Mouse (Mus musculus): ENCODE measurements around the gene Sez6l2.
A peak's percentile ranks its signal among the peaks of the same experiment; 100 is the strongest.
"Not testable (repeated sequence)": the region's sequence is repeated elsewhere in the genome, so short reads cannot be mapped to it uniquely, and the experiment has no call there.

Sez6l2 gene

DNA sequence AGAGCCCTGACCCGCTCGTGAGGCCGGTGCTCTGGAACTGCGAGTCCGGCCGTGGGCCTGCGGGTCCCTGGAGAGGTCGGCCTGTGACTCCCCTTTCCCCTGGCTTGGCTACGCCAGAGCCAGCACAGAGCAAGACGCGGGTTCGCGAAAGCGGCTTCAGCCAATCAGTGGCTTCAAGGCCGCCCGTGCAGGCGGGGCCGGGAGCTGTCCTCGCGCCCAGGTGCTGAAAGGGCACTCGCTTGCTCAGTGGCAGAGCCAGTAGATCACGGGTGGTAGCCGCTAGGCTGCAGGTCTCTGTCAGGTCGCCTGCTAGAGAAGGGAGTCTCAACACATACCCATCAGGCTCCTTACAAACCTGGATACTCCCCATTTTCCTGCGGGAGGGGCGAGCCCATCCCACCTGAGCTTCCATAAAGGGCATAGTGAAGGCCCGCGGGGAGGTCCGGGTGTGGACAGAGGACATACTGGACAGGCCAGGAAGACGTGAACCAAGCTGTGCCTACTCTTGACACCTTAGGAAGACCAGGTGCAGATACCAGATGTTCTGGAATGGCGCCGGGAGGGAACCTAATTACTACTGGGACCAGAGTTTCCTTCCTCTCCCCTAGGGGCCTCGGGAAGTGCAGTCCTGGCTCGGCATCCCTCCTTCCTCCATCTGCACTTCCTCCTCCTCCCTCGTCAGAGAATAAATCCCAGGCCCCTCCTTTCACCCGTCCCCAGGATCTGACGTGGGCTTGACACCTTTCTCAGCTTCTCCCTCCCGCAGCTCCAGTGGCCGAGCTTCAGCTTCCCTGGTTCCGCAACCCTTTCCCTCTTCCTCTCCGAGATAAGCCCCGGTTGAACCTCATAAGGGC is at the start of gene Sez6l2:
Gene Sez6l2 (plus strand): TSS at position 771 of the 854 bp plus-strand sequence.
- DNase-seq, result peak; percentile 88

- no peak for DNase-seq
These were observed 44.8 kb upstream of the Sez6l2 start for GRCm38 (mm10) chr7:126905590-126905989.

GRCm38 (mm10) chr7:126914844-126915243 is 35.5 kb upstream of the Sez6l2 start:
- DNase-seq, result no peak

- not testable (repeated sequence) for DNase-seq
These were observed 32.0 kb upstream of the Sez6l2 start for GRCm38 (mm10) chr7:126918356-126918755.

DNA sequence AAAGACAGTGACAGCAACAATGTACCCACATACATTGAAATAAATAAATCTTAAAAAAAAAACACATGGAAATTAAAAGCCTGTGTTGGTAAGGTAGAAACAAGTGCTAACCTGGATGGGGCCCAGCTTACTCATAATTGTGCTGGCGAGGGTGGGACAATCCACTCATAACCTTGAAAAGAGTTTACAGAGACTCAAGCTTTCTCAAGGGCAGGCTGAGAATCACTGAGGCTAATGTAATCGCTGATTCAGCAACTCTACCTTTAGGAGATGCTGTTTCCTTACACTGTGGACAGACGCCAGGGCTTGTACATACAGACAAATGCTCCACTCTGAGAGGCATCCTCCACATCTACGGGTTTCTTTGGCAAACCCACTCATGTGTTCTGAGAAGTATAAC is 30.4 kb upstream of the Sez6l2 start:
- no peak for DNase-seq

- DNase-seq, result no peak
These were observed 28.8 kb upstream of the Sez6l2 start for GRCm38 (mm10) chr7:126921563-126921962.

- DNase-seq, result no peak
These were observed 27.7 kb upstream of the Sez6l2 start, which contains the start of gene Tmem219 for GRCm38 (mm10) chr7:126922624-126923060. Gene Tmem219 (minus strand): TSS chr7:126922917.

GRCm38 (mm10) chr7:126923999-126924398 is 26.4 kb upstream of the Sez6l2 start:
- no peak for DNase-seq

DNA sequence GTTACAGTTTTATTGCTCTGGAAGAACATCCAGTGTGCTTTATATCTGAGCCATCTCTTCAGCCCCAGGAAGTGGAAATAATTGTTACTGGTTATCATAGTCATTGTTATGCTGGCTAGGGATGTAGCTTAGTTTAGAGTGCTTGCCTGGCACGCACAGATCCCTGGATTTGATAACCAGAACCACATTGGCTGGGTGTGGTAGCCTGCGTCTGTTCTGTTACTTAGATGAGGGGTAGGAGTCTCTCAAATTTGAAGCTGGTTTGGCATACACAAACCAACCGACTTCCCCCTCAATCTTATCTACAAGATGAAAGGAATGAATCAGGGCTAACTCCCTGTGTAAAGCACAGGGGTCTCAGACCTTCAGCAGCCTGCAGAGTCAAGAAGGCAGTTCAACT is 24.1 kb upstream of the Sez6l2 start:
- no peak for DNase-seq

- DNase-seq, result peak; percentile 91
These were observed 21.9 kb upstream of the Sez6l2 start, which contains the start of gene Kctd13 for GRCm38 (mm10) chr7:126928384-126929037. Gene Kctd13 (plus strand): TSS chr7:126928879.

DNA sequence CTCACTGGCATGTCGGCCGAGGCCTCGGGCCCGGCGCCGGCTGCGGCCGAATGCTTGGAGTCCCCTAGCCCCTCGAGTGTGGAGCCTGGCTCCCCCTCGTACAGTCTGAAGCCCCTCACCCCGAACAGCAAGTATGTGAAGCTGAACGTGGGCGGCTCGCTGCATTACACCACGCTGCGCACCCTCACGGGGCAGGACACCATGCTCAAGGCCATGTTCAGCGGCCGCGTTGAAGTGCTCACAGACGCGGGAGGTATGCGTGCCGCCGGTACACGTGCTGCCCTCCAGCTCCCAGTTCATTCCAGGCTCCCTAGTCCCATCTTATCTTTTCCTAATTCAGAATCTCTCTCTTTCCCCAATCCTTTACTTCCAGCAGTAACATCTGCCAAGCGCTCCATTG is 21.3 kb upstream of the Sez6l2 start:
- no peak for DNase-seq

GRCm38 (mm10) chr7:126932652-126933051 is 17.7 kb upstream of the Sez6l2 start:
- DNase-seq, result no peak

DNA sequence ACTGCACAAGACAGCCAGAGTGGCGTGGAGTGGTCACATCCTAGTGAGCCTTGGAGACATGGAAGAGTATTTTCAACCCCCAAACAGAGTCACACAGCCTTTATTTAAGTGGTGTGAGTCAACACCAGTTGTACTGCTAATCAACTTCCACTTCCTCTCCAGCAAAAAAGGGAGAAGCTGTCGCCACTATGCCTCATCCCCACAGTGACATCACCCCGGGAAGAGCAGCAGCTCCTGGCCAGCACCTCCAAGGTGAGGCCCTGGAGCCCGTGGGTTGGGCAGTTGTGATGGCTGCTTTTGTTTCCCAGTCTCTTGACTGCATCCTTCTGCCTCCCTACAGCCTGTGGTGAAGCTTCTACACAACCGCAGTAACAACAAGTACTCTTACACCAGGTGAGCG is 9.2 kb upstream of the Sez6l2 start:
- DNase-seq, result no peak

GRCm38 (mm10) chr7:126941801-126942200 is 8.6 kb upstream of the Sez6l2 start:
- no peak for DNase-seq

GRCm38 (mm10) chr7:126946530-126946929 is 3.8 kb upstream of the Sez6l2 start:
- peak; percentile 44 for DNase-seq

GRCm38 (mm10) chr7:126948626-126949025 is 1.7 kb upstream of the Sez6l2 start:
- peak; percentile 45 for DNase-seq

DNA sequence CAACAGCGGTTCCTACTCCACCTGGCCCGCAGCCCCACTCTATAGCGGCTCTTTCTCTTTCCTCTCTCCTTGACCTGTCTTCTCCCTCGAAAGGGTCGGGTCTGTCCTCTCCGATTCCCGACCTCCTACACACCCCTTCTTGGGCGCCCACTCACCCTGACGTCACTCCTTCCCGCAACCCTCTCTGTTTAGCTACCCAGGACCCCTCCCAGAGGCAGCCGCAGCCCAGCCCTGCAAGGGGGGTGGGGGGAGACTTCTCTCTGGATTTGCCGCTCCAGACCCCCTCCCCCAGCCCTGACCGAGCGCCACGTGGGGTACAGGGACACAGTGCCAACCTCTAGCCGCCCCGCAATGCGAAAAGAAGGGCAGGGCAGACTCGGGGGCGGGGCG is 965 bp upstream of the Sez6l2 start, which contains the start of gene Asphd1:
Gene Asphd1 (minus strand): TSS at position 180 of the 390 bp plus-strand sequence.
- DNase-seq, result no peak

DNA sequence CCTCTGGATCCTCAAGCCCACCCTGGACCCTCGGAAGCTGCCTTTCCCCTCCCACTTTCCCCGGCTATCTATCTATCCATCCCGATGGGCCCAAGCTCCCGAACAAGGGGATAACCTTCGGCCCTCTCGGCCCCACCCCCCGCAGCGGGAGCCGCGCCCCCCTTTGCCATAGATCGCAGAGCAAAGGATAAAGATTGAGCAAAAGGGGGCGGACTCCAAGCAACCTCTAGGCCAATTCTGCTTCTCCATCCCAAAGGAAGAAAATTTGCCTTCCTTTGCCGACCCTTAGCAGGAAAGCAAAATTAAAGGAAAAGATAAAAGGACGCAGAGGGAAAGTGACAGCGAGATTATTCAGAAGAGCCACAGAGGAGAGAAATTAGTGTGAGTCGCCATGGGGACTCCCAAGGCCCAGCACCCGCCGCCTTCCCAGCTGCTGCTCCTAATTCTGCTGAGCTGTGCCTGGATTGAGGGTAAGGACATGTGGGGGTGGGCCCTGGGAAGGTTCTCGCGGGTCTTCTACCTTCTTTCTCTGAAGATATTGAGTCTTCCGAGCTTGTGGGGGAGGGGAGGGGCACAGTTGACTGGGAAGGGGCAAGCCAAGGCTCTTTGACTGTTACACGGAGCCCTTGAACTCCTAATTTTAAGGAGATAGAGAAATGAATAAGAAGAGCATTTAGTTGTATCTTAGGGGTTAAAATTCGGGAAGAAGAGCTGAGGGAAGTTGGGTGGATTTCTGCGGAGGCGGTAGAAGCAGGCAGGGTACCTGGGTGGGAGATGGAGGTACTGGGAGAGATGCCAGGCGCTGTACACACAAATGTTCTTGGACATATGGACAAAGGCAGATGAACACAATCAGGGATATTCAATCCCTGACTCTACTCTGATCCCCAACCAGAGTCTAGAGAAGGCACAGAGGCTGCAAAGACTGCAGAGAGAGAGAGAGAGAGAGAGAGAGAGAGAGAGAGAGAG is 568 bp downstream of the Sez6l2 start:
- peak; percentile 46 for DNase-seq

GRCm38 (mm10) chr7:126951741-126952140 is 1.4 kb downstream of the Sez6l2 start:
- DNase-seq, result no peak

DNA sequence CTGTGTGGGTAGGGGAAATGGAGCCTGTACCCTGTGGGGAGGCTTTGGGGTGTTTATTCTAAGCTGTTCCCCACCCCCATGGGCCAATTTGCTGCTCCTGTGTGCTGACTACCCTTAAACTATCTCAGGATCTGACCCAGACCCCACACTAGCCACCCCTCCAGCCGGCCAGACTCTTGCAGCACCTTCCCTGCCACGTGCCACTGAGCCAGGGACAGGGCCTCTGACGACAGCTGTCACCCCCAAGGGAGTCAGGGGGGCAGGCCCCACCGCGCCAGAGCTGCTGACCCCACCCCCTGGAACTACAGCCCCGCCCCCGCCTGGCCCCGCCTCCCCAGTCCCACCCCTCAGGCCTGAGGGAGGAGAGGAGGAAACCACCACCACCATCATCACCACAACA is 2.3 kb downstream of the Sez6l2 start:
- no peak for DNase-seq

DNA sequence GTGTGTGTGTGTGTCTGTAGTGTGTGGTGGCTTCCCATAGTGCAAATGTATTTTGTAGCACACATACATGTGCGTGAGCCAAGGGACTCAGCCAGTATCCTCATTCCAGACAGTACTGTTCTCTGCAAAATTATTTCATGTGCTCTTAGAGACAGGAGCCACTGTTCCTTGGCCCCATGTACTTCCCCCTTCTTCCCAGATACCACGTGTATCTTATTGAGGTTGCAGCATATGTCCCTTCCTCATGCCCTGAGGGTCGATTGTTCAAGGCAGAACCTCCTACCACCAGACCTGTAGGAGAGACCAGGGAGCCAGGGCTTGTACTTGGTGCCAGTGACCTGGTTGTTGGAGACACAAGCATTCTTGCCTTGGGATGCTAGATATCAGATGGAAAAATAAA is 4.8 kb downstream of the Sez6l2 start:
- DNase-seq, result no peak

DNA sequence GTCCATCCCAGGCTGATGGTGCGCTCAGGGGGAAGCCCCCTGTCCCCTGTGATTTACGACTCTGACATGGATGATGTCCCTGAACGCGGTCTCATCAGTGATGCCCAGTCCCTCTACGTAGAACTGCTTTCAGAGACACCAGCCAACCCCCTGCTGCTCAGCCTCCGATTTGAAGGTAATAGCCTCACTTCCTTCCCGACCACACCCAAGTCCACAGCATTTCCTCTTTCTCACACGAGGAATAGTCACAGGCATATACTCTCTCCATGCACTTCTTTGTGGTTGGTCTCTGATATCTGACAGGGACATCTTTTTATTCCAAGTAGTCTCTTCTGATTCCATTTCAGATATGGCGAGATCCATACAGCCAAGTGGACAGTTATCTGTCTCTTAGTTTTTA is 9.4 kb downstream of the Sez6l2 start:
- DNase-seq, result no peak

DNA sequence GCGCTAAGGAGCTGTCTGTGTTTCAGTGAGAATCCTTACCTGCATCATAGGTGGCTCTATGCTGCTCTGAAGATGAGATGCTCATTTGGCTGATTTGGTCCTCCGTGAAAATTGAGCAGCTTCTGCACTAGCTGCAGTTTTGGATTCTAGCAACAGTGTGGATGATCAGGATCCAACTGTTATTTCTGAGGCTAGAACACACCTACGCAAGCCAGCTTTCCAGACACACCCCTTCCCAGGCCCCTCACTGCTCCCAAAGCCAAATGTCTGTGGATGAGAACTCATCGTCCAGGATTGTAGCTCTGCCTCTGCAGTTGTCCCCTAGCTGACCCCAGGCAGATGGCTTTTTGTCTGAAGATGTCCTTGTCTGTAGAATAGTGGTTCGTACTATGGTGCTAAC is 10.7 kb downstream of the Sez6l2 start:
- DNase-seq, result no peak
